Mouse (Mus musculus) megakaryocyte progenitor cell, adult 5-6 weeks (primary cell): ENCODE data around the gene Rabl6. TPM values are rescaled to one million over a fixed set of nuclear protein-coding genes. Genes with fewer than 3 reads are reported as not detected.
"Not testable (repeated sequence)": the region's sequence is repeated elsewhere in the genome, so short reads cannot be mapped to it uniquely, and the experiment has no call there.

Experiments used
- ATAC-seq: replicated peaks from 2 replicates; pipeline ENCODE4 v1.8.0; 2016; ENCODE audit warnings: mild to moderate bottlenecking, moderate TSS enrichment, inconsistent platforms; ENCODE audit not compliant: poor library complexity
- total RNA-seq, 2 experiments: library from RNA; stranded (forward) in 1 of 2; stranded (reverse) in 1 of 2; fragments of 157-497, 149-512 nt in 1 of 2; fragments of 200-1000 nt in 1 of 2; gene quantifications; 2 replicates each; pipeline versions ENCODE4 v1.2.3 to v1.2.4; 2015 to 2017

The Rabl6 gene
- total RNA-seq, 2 experiments from 2014 or later: 49.5 to 54.9 TPM

GRCm38 (mm10) chr2:25576028-25576850, 32.1 kb downstream of the Rabl6 start:
- ATAC-seq: no peak

DNA sequence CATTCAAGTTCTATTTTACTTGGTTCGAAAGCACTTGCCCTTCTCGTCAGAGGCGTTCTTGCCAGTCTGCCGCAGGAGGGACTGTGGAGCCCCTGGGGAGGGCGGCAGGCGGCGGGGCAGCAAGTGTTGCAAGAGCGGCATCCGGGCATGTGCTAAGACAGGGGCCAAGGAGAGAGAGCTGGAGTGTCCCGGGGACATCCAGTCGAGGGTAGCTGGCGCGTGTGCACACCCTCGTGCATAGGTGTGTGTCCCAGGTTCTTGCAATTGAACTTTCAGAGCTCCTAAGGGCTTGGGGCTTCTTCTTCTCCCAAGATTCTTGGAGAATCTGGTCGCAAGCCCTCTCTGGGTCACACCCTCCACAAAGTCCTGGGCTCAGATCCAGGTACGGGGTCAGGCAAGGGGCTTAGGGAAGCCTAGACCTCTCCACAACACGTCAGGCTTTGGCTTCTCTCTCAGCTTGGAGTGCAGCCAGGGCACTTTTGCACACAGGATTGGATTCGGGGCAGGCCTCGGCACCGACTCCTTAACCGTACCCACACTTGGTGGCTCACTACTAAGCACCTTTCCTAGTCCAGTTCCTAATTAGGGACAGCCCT, 32.8 kb downstream of the Rabl6 start:
- peak; percentile 22 for ATAC-seq

GRCm38 (mm10) chr2:25574579-25575431, 33.5 kb downstream of the Rabl6 start, which contains the start of the genes Mamdc4 and Phpt1:
TSS of gene Mamdc4 (minus strand) at chr2:25574845.
TSS of gene Phpt1 (minus strand) at chr2:25575224.
- peak; percentile 86 for ATAC-seq

GRCm38 (mm10) chr2:25574136-25574535, 34.2 kb downstream of the Rabl6 start:
- ATAC-seq: no peak

DNA sequence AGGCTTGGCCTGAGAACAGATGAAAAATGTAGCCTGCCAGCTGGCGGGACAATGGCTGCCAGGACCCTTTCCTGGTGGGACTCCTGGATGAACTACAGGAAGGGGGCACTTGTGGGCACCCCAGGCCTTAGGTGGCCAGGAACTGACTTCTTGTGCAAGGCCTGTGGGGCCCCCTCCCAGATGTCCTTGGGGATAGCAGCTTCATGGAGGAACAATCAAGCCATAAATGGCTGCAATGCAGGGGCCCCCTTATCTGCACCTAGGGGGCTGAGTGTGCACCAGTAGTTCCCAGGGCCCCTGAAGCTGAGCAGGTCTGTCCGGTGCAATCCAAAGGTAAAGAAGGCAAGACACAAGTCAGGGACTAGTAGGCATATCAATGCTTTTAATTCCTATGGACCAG, 35.3 kb downstream of the Rabl6 start:
- no peak for ATAC-seq

DNA sequence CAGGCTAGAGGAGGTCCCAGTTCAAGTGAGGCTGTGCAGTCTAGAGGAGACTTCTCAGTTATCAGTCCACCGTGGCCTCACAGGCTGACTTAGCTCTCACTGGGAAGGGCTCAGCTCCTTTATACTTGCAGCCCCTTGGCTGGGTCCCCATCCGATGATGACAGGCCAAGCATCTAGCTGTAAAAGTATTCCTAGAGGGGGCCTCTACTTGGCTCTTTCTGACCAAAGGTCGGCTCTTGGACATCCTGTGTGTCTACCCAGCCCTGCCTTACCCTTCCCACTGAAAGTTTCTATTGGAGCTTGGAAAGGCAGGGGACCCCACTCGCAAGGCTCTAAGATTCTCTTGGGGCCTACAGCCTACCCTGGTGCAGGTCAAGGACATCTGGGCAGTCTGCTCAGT, 37.1 kb downstream of the Rabl6 start:
- no peak for ATAC-seq

DNA sequence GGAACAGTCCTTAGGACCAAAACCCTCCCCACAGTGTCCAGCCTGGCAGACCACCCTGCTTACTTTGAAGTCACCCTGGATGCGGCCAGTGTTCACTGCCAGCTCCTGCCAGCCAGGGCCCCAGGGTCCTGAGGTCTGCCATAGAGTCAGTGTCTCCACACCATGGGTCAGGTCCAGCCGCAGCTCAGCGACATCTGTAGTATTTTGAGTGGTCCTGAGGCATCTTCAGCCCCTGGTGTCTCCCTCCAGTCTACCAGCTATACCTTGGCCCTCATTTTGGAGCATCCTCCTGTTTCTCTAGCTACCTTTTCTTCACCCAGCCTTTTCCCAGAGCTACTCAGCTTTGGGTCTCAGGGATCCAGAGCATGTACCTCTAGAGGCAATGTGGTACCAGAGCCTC, 39.0 kb downstream of the Rabl6 start:
- no peak for ATAC-seq

DNA sequence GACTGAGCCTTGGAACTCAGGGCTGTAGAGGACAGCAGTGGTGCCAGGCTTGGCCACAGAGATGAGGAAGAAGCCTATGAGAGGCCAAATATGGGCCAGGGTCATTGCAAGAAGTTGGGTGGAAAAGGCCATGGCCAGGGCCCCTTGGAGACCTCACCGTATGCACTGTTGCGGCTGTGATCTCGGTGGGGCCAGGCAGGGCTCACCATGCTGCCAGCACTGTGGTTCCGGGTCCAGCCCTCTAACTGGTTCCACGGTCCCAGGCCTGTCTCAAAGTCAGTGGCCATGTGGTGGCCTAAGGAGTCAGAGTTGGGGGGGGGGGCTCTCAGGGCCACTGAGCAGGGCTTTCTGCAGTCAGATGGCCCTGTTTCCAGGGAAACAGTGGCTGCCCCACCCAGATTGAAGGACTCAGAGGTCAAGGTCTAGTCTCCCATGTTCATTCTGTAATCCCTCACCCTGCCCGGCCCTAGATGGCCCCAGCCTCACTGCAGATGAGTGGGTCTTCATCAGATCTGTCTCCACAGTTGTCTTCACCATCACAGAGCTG, 39.8 kb downstream of the Rabl6 start:
- no peak for ATAC-seq

DNA sequence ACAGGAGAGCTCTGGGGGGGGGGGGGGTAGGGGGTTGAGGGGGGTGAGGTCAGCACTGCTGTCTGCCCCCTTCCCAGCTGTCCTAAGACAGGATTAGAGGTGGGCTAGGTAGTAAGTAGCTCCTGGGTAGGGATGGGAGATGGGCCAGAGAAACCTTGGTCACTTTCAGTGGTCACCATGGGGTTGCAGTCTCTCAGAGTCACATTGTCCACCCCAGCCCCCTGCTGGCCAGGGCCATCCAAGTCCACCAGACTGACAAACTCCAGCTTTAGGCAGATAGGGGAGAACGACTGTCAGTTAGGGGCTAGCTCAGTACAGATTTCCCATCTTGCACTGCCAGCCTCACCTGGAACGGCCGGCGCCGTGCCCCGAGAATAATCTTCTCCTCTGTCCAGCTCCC, 41.8 kb downstream of the Rabl6 start:
- no peak for ATAC-seq

- ATAC-seq: no peak
Measured at GRCm38 (mm10) chr2:25565741-25566140, 42.6 kb downstream of the Rabl6 start.

GRCm38 (mm10) chr2:25561946-25562345, 46.4 kb downstream of the Rabl6 start:
- ATAC-seq: no peak

DNA sequence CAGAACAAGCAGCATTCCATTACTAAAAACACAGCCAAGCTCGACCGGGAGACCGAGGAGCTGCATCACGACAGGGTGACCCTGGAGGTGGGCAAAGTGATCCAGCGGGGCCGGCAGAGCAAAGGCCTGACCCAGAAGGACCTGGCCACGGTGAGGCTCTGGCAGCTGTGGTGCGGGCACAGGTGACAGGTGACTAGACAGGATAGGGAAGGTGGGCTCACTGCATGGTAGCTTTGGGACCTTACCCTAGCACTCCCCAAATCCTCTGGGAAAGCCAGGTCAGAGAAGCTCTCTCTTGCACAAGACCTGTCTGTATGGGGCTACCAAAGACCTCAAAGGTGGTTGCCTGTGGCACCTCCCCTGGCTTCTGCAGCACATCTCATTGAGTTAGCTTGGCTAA, 47.8 kb downstream of the Rabl6 start:
- ATAC-seq: no peak

DNA sequence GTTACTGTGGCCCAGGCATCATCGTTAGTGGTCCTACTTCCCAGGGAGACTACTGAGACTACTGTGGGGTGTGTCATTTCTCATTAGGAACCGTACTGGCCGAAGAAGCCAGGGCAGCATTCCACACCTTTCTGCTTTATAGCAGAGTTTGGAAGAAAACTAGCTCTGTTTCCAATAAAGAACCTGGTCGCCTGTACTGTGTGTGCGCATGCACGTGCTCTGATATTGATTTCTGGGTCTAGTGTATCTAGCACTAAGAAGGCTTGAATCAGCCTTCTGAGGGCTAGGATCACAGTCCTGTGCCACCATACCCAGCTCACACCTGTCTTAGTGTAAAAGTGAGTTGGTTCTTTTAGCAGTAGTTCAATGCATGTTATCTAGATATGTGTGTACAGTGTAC, 49.5 kb downstream of the Rabl6 start:
- no peak for ATAC-seq

GRCm38 (mm10) chr2:25557964-25558360, 50.4 kb downstream of the Rabl6 start:
- ATAC-seq: no peak

DNA sequence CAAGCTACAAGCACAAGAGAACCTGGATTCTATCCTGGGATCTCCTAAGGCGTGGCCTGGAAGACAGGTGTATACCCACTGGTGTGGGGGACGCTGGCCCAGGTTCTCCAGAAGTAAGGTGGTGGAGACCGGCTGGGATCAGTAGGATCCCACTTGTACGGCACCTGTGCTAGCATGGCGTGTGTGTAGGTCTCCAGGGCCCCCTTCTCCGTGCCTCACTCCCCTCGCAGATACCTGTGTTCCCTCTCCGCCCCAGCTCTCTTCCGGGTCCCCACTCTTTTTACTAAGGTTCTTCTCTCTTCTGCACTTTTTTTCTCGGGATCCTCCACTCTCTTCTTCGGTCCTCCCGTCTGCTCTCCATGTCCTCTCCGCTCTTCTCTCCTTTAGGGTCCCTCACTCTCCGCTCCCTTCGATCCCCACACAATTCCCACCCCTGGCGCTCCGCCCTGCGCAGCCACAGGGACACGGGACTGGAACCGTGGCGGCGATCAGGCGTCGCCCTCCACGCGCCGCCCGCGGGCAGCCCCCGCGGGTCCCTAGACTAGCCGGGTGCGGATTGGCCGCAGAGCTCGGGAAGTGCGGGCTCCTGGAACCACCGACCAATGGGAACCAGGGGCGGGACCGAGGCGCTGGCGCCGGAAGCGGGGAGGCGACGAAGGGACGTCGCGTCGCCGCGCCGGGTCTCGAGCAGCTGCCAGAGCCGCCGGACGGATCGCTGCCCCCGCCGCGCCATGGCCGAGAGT, 50.9 kb downstream of the Rabl6 start, which contains the start of gene Edf1:
TSS of gene Edf1 (plus strand) at position 627 of the 743 bp plus-strand sequence.
- ATAC-seq: peak; percentile 98

DNA sequence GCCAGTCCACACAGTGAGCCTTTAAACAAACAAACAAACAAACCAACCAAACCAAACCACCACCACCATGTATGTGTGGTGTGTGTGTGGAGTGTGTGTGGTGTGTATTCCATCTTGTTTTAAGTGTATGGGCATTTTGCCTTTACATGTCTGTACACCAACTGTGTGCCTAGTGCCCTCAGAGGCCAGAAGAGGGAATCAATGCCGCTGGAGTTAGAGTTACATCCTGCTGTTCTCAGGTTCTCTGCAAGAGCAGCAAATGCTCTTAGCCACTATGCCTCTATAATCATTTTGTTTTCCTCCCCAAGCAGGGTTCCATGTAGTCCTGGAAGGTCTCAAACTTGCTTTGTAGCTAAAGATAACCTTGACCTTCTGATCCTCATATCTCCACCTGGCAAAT, 52.0 kb downstream of the Rabl6 start:
- no peak for ATAC-seq

DNA sequence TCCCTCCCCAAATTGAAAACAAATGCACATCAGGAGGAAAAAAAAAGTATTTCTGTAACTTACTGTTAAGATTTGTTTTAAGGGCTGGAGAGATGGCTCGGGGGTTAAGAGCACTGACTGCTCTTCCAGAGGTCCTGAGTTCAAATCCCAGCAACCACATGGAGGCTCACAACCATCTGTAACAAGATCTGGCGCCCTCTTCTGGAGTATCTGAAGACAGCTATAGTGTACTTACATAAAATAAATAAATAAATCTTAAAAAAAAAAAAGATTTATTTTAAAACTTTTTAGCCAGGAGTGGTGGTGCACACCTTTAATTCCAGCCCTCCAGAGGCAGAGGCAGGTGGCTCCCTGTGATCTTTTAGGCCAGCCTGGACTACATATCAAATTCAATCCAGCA, 52.8 kb downstream of the Rabl6 start:
- ATAC-seq: not testable (repeated sequence)

DNA sequence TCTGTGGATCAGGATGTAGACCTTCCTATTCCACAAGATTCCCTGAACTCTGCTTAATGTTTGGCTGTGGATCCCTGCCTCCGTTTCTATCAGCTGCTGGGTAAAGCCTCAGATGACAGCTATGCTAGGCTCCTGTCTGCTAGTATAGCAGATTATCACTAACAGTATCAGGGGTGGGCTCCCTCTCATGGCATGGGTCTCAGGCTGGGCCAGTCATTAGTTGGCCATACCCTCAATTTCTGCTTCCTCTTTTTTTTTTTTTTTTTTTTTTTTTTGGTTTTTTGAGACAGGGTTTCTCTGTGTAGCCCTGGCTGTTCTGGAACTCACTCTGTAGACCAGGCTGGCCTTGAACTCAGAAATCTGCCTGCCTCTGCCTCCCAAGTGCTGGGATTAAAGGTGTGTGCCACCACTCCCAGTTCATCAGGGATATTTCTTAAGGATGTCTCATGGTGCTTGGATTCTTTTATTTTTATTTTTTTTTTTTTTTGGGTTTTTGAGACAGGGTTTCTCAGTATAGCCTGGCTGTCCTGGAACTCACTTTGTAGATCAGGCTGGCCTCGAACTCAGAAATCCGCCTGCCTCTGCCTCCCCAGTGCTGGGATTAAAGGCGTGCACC, 55.0 kb downstream of the Rabl6 start:
- not testable (repeated sequence) for ATAC-seq

- peak; percentile 36 for ATAC-seq
Measured at GRCm38 (mm10) chr2:25551186-25551585, 57.1 kb downstream of the Rabl6 start.
